Mouse (Mus musculus): ENCODE results near the gene C1qtnf9.

C1qtnf9 gene

DNA sequence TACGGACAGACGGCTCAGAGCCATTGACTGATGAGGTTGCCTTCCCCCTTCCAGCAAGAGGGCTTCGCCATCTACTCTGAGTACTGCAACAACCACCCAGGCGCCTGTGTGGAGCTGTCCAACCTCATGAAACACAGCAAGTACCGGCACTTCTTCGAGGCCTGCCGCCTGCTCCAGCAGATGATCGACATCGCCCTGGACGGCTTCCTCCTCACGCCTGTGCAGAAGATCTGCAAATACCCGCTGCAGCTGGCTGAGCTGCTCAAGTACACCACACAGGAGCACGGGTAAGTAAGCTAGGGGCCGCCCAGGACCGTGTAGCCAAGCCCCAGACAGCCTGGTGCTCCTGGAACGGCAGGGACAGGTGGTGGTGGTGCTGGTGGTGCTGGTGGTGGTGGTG lies 16.4 kb upstream of the C1qtnf9 start:
- DNase-seq (ENCODE audit: low read depth, low spot score): no peak

DNA sequence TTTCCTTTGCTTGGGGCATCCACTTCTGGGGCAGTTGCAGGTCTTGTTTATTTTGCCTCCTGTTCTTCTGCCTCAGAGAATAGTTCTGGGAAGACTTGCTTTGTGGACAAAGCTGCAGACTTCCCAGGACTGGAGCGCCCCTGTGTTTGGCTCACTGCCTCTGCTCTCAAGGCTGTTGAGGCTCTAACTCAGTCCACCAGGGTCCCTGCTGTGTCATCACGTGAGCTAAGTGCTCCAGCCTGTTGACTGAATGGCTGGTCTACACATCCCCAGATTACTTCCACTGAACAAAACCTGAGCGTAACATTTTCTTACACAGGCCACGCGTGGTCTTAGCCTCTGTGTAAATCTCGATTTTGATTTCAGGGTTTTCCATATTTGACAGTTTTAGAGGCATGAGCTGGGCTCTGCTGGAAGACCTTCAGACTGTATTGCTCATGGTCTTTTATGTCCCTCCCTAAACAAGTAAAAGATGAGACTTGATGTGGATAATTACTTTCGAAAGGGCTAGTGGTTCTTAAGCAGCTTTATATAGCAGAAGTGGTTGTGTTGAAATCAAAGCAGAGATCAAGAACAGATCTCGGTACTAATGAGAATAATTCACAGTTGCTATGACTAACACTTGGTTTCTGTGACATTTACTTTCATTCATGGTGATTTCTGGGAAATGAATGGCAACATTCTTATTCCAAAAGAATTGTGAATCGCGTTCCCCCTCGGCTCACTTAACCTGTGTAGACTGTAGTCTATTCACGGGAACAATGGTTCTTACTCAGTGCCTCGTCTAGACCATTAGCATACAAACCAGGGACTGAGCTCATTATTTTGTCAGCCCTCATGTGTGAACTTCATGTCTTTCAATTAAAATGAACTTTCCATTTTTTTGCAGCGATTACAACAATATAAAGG lies 14.8 kb upstream of the C1qtnf9 start:
- no peak for DNase-seq (ENCODE audit: low read depth, low spot score)

DNA sequence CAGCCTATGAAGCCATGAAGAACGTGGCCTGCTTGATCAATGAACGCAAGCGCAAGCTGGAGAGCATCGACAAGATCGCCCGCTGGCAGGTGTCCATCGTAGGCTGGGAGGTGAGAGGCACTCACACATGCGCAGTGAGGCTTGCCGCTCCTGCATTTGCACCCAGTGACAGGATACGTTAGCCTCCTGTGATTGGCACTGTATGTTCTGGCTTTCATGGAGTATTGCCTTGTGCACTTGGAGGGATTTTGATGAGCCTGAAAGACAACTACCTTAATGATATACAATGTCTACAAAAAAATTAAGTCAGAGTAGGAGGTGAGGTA lies 14.2 kb upstream of the C1qtnf9 start:
- DNase-seq (ENCODE audit: low read depth, low spot score): no peak

GRCm38 (mm10) chr14:60754656-60755055 lies 13.3 kb upstream of the C1qtnf9 start:
- no peak for DNase-seq (ENCODE audit: low read depth, low spot score)

GRCm38 (mm10) chr14:60756271-60756670 lies 11.7 kb upstream of the C1qtnf9 start:
- DNase-seq (ENCODE audit: low read depth, low spot score): no peak

DNA sequence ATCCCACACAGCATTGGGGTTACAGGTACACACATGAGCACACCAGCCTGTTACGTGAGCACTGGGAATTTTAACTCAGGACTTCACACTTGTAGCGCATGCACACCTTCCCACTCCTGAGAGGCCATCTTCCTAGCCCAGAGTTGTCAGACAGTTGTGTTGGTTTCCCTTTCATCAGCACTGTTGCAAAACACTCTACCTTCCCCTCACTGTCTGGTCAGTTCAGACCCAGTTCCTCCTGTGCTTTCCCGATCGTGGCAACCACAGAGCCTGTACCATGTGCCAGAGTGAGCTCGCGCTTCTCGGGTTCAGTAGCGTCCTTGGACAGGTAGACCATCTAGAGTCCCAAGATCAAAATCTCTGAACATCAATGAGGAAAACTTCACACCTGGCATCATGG lies 10.7 kb upstream of the C1qtnf9 start:
- DNase-seq (ENCODE audit: low read depth, low spot score): no peak

DNA sequence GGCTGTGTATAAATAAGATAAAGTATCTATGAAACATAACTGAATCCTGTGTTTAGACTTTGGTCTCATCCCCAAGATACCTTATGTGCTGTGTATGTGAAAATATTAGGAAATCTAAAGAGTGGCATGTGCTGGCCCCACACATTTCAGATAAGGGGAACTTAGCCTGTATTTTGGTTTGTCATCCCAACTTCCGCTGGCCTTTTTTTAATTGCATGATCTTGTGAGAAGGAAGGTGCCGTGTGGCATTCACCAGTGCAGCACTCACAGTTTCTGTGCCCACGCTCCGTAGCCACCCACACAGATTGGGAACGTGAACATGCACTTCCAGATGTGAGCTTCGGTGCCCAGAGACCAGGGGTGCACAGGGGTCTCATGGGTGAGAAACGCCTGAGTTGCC lies 10.2 kb upstream of the C1qtnf9 start:
- no peak for DNase-seq (ENCODE audit: low read depth, low spot score)

- DNase-seq (ENCODE audit: low read depth, low spot score): no peak
Observed at GRCm38 (mm10) chr14:60759097-60759496, 8.8 kb upstream of the C1qtnf9 start.

DNA sequence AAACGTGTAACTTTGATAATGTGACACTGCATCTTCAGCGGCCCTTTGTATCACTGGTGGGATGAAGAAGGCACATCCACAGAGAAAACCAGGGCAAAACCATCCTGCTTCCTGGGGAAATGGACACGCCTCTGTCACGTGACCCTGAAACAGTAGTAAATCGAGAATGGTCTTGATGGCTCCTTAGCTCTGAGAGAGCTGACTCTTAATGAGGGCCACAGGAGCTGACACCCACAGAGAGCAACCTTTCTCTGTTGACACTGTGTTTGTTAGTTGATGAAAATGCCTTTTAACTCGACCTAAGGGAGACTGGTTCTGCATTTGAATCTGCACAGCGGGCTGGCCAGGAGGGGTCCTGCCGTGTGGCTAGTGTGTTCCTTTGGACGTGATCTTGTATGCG lies 6.1 kb upstream of the C1qtnf9 start:
- no peak for DNase-seq (ENCODE audit: low read depth, low spot score)

- no peak for DNase-seq (ENCODE audit: low read depth, low spot score)
Observed at GRCm38 (mm10) chr14:60762754-60763153, 5.2 kb upstream of the C1qtnf9 start.

GRCm38 (mm10) chr14:60763746-60764145 lies 4.2 kb upstream of the C1qtnf9 start:
- no peak for DNase-seq (ENCODE audit: low read depth, low spot score)

DNA sequence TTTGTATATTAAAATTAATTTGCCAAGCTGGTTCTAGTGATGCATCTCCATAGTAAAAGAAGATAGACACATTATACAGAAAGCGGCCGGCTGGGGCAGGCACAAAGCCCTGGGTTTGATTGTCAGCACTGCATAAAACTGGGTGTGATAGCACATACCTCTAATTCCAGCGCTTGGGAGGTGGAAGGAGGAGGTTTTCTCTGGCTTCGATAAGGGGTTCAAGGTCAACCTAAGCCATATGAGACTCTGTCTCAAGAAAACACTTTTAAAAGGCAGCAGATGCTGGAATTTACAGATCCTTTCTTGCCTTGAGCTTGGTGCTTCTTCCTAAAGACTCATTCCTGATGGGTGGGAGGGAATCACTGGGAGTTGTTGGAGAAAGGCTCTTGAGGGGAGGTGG lies 3.4 kb upstream of the C1qtnf9 start:
- no peak for DNase-seq (ENCODE audit: low read depth, low spot score)

DNA sequence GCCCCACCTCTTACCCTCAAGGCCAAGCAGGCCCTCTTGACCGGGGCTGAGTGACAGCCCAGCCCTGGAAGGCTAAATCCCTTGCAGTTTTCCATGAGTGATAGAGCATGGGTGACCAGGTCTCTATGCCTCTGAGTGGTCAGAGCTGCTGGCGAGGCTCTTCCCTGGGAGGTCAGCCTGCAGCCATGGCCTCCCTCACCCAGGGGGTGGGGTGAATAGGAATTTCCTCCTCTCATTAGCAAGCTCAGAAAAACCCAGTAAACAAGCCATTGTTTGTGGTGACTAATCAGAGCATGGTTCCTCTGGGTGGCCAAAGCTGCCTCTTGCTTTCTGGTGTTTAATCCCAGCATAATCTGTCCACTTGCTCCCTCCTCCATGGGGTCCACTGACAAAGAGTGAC lies 2.9 kb upstream of the C1qtnf9 start:
- no peak for DNase-seq (ENCODE audit: low read depth, low spot score)

GRCm38 (mm10) chr14:60769340-60769739 lies 1.4 kb downstream of the C1qtnf9 start:
- DNase-seq (ENCODE audit: low read depth, low spot score): peak; percentile 9

GRCm38 (mm10) chr14:60770594-60770993 lies 2.7 kb downstream of the C1qtnf9 start:
- no peak for DNase-seq (ENCODE audit: low read depth, low spot score)

- peak; percentile 64 for DNase-seq (ENCODE audit: low read depth, low spot score)
Observed at GRCm38 (mm10) chr14:60771057-60771456, 3.1 kb downstream of the C1qtnf9 start.

DNA sequence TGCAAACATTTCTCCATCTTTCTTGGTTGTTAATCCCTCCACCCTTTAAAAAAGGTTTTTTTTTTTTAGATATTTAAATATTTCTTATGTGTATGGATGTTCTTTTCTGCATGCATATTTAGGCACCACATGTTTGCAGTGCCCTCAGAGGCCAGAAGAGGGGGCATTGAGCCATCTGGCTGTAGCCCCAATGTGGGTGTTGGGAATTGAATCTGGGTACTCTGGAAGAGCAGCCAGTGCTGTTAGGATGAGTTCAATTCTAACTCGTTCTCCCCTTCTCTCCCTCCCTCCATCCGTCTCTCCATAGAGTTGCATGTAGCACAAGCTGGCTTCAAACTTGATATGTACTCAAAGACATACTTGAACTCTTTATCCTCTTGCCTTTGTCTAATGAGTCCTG lies 5.5 kb downstream of the C1qtnf9 start:
- DNase-seq (ENCODE audit: low read depth, low spot score): peak; percentile 6

DNA sequence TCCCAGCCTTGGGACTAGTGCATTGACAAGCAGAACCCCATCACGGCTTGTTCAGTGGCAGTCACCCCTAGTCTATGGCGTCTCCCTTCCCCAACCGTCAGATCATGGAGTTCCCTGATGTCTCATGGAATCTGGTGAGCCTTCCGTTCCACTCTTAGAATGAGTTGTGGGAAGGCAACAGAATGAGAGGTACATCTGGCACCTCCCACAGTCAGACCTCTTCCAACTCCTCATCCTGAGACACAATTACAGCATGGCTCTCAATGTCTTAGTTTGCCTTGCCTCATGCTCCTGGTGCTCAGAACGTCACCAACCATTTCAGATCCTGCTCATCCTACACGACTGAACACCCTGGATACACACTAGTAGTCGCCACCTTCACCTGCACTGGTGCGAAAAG lies 8.6 kb downstream of the C1qtnf9 start:
- no peak for DNase-seq (ENCODE audit: low read depth, low spot score)

DNA sequence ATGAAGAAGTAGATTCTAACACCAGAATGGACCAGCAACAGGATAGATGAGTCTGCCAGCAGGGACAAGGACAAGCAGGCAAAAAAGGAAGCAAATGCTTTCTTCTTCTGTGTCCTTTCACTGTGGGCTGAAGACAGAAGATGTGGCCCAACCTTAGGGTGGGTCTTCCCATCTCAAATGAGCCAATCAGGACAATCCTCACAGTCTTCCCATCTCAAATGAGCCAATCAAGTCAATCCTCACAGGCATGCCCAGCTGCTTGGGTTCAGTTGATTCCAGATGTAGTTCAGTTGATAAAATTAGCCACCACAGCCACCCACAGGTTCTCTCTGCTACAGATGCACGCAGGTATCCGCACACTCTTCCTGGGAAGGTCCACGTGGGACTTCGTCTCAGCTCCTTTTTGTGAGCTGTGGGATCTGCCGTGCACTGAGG lies 9.6 kb downstream of the C1qtnf9 start:
- DNase-seq (ENCODE audit: low read depth, low spot score): peak; percentile 6

DNA sequence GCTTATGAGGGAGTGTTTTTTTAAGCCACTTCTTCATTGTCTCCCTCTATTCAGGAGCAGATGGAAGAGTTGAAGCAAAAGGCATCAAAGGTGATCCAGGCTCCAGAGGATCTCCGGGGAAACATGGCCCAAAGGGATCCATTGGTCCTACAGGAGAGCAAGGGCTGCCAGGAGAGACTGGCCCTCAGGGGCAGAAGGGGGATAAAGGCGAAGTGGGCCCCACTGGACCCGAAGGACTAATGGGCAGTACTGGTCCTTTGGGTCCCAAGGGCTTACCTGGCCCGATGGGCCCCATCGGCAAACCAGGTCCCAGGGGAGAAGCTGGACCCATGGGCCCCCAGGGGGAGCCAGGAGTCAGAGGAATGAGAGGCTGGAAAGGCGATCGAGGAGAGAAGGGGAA lies 11.3 kb downstream of the C1qtnf9 start:
- no peak for DNase-seq (ENCODE audit: low read depth, low spot score)

DNA sequence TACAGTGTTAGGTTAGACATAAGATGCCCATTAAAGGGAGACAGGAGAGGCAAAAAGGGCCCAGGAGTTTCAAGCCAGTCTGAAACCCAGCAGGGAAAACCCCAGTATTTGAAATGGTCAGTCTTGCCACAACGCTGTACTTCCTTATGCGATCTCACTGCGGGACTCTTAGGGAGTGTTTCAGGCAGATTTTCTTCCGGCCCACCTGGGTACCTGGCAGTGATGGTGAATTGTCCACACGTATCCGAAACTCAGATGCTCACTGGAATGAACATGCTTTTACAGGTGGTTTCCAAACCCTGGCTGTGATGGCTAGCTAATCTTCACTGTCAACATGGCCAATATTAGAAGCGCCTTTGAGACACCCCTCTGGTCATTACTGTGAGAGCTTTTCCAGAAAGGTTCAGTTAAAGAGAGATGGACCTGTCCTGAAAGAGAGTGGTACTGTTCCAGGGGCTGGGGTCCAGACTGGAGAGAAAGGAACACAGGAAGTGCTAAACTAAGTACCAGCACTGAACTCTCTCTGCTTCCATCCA lies 14.3 kb downstream of the C1qtnf9 start:
- no peak for DNase-seq (ENCODE audit: low read depth, low spot score)

- DNase-seq (ENCODE audit: low read depth, low spot score): no peak
Observed at GRCm38 (mm10) chr14:60783196-60783595, 15.3 kb downstream of the C1qtnf9 start.

Measured in 3T3-L1 (cell line).